Mouse (Mus musculus): ENCODE measurements at regions not wholly inside any gene's neighbourhood (a gene's known extent, or its start where the extent isn't known, plus 50 kb on each side); places are given as distances from the start of the nearest gene placed in this dataset.

GRCm38 (mm10) chr4:106053496-106053895 lies 262.5 kb upstream of the Usp24 start:
- no peak overlapping the region for H3K9ac ChIP-seq (ENCODE audit: insufficient read depth, low read depth, low read length, poor library complexity, severe bottlenecking)
- H3K4me3 ChIP-seq (ENCODE audit: insufficient read depth in 1 of 2, low read depth in 1 of 2, low read length in 2 of 2, poor library complexity in 1 of 2, severe bottlenecking in 1 of 2): no peak overlapping the region
- H3K36me3 ChIP-seq (ENCODE audit: control insufficient read depth, insufficient read depth, low read length, poor library complexity, severe bottlenecking): no peaks in the 10 kb centered on the region
- no peaks in the 10 kb centered on the region for H3K9me3 ChIP-seq (ENCODE audit: control insufficient read depth, insufficient read depth, low read depth, low read length)
- H3K27ac ChIP-seq (ENCODE audit: insufficient read depth, low read depth, low read length, poor library complexity, severe bottlenecking): no peak overlapping the region
- H3K4me1 ChIP-seq (ENCODE audit: control insufficient read depth in 2 of 2, insufficient read depth in 2 of 2, low read length in 2 of 2, poor library complexity in 1 of 2): no peaks in the 10 kb centered on the region
- DNase-seq (ENCODE audit: low read depth, low spot score): no peak
- in situ Hi-C loops (cut with MboI; ENCODE audit: low sequenced_read_pairs in 2 of 2, unreplicated experiment in 2 of 2): no loop called here
- no peak for TF ChIP-seq ZC3H11A (IDR thresholded peaks at IDR 0.05; ENCODE audit: borderline replicate concordance, low read depth, low read length)
- no peak for TF ChIP-seq CHD2 (IDR thresholded peaks at IDR 0.05; ENCODE audit: low read depth, low read length)
- no peak for TF ChIP-seq ZNF384 (IDR thresholded peaks at IDR 0.05; ENCODE audit: low read depth, low read length)
- TF ChIP-seq HCFC1 (IDR thresholded peaks at IDR 0.05; ENCODE audit: borderline replicate concordance, insufficient read depth, low read length): no peak
- no peak for TF ChIP-seq MAFK (IDR thresholded peaks at IDR 0.05; ENCODE audit: insufficient read depth, low read depth, low read length)

- H3K9ac ChIP-seq (ENCODE audit: insufficient read depth, low read depth, low read length, poor library complexity, severe bottlenecking): no peak overlapping the region
- H3K4me3 ChIP-seq (ENCODE audit: insufficient read depth in 1 of 2, low read depth in 1 of 2, low read length in 2 of 2, poor library complexity in 1 of 2, severe bottlenecking in 1 of 2): no peak overlapping the region
- H3K27ac ChIP-seq (ENCODE audit: insufficient read depth, low read depth, low read length, poor library complexity, severe bottlenecking): no peak overlapping the region
- H3K9me3 ChIP-seq (ENCODE audit: control insufficient read depth, insufficient read depth, low read depth, low read length): no peaks in the 10 kb centered on the region
- no peaks in the 10 kb centered on the region for H3K4me1 ChIP-seq (ENCODE audit: control insufficient read depth in 2 of 2, insufficient read depth in 2 of 2, low read length in 2 of 2, poor library complexity in 1 of 2)
- in situ Hi-C loops (cut with MboI; ENCODE audit: low sequenced_read_pairs in 2 of 2, unreplicated experiment in 2 of 2): no loop called here
- DNase-seq (ENCODE audit: low read depth, low spot score): no peak
- no peaks in the 10 kb centered on the region for H3K36me3 ChIP-seq (ENCODE audit: control insufficient read depth, insufficient read depth, low read length, poor library complexity, severe bottlenecking)
- TF ChIP-seq HCFC1 (IDR thresholded peaks at IDR 0.05; ENCODE audit: borderline replicate concordance, insufficient read depth, low read length): no peak
- no peak for TF ChIP-seq CHD2 (IDR thresholded peaks at IDR 0.05; ENCODE audit: low read depth, low read length)
- TF ChIP-seq MAFK (IDR thresholded peaks at IDR 0.05; ENCODE audit: insufficient read depth, low read depth, low read length): no peak
Measured at GRCm38 (mm10) chr4:106054324-106054723, 261.7 kb upstream of the Usp24 start.

GRCm38 (mm10) chr4:106062651-106063050 lies 253.4 kb upstream of the Usp24 start:
- no peaks in the 10 kb centered on the region for H3K9me3 ChIP-seq (ENCODE audit: control insufficient read depth, insufficient read depth, low read depth, low read length)
- H3K36me3 ChIP-seq (ENCODE audit: control insufficient read depth, insufficient read depth, low read length, poor library complexity, severe bottlenecking): no peaks in the 10 kb centered on the region
- no peak overlapping the region for H3K27ac ChIP-seq (ENCODE audit: insufficient read depth, low read depth, low read length, poor library complexity, severe bottlenecking)
- no peak overlapping the region for H3K4me3 ChIP-seq (ENCODE audit: insufficient read depth in 1 of 2, low read depth in 1 of 2, low read length in 2 of 2, poor library complexity in 1 of 2, severe bottlenecking in 1 of 2)
- in situ Hi-C loops (cut with MboI; ENCODE audit: low sequenced_read_pairs in 2 of 2, unreplicated experiment in 2 of 2): no loop called here
- DNase-seq (ENCODE audit: low read depth, low spot score): no peak
- H3K9ac ChIP-seq (ENCODE audit: insufficient read depth, low read depth, low read length, poor library complexity, severe bottlenecking): no peak overlapping the region
- no peak for TF ChIP-seq CHD2 (IDR thresholded peaks at IDR 0.05; ENCODE audit: low read depth, low read length)
- TF ChIP-seq ZC3H11A (IDR thresholded peaks at IDR 0.05; ENCODE audit: borderline replicate concordance, low read depth, low read length): no peak
- TF ChIP-seq MAFK (IDR thresholded peaks at IDR 0.05; ENCODE audit: insufficient read depth, low read depth, low read length): no peak
- no peak for TF ChIP-seq HCFC1 (IDR thresholded peaks at IDR 0.05; ENCODE audit: borderline replicate concordance, insufficient read depth, low read length)
- no peak for TF ChIP-seq ZNF384 (IDR thresholded peaks at IDR 0.05; ENCODE audit: low read depth, low read length)
- no peaks in the 10 kb centered on the region for H3K4me1 ChIP-seq (ENCODE audit: control insufficient read depth in 2 of 2, insufficient read depth in 2 of 2, low read length in 2 of 2, poor library complexity in 1 of 2)

- no peaks in the 10 kb centered on the region for H3K9me3 ChIP-seq (ENCODE audit: control insufficient read depth, insufficient read depth, low read depth, low read length)
- H3K4me1 ChIP-seq (ENCODE audit: control insufficient read depth in 2 of 2, insufficient read depth in 2 of 2, low read length in 2 of 2, poor library complexity in 1 of 2): no peaks in the 10 kb centered on the region
- no peak overlapping the region for H3K9ac ChIP-seq (ENCODE audit: insufficient read depth, low read depth, low read length, poor library complexity, severe bottlenecking)
- no peaks in the 10 kb centered on the region for H3K36me3 ChIP-seq (ENCODE audit: control insufficient read depth, insufficient read depth, low read length, poor library complexity, severe bottlenecking)
- H3K27ac ChIP-seq (ENCODE audit: insufficient read depth, low read depth, low read length, poor library complexity, severe bottlenecking): no peak overlapping the region
- TF ChIP-seq ZC3H11A (IDR thresholded peaks at IDR 0.05; ENCODE audit: borderline replicate concordance, low read depth, low read length) (no peak), ZNF384 (IDR thresholded peaks at IDR 0.05; ENCODE audit: low read depth, low read length) (no peak), CHD2 (IDR thresholded peaks at IDR 0.05; ENCODE audit: low read depth, low read length) (no peak), HCFC1 (IDR thresholded peaks at IDR 0.05; ENCODE audit: borderline replicate concordance, insufficient read depth, low read length) (no peak), MAFK (IDR thresholded peaks at IDR 0.05; ENCODE audit: insufficient read depth, low read depth, low read length) (no peak)
- DNase-seq (ENCODE audit: low read depth, low spot score): no peak
- in situ Hi-C loops (cut with MboI; ENCODE audit: low sequenced_read_pairs in 2 of 2, unreplicated experiment in 2 of 2): no loop called here
- no peak overlapping the region for H3K4me3 ChIP-seq (ENCODE audit: insufficient read depth in 1 of 2, low read depth in 1 of 2, low read length in 2 of 2, poor library complexity in 1 of 2, severe bottlenecking in 1 of 2)
Measured at GRCm38 (mm10) chr4:106063851-106064382, 252.1 kb upstream of the Usp24 start.

GRCm38 (mm10) chr4:106067023-106067422 lies 249.0 kb upstream of the Usp24 start:
- Histone ChIP-seq H3K4me1 (ENCODE audit: control insufficient read depth in 2 of 2, insufficient read depth in 2 of 2, low read length in 2 of 2, poor library complexity in 1 of 2) (no peaks in the 10 kb centered on the region), H3K9ac (ENCODE audit: insufficient read depth, low read depth, low read length, poor library complexity, severe bottlenecking) (no peak overlapping the region), H3K9me3 (ENCODE audit: control insufficient read depth, insufficient read depth, low read depth, low read length) (no peaks in the 10 kb centered on the region), H3K27ac (ENCODE audit: insufficient read depth, low read depth, low read length, poor library complexity, severe bottlenecking) (no peak overlapping the region), H3K4me3 (ENCODE audit: insufficient read depth in 1 of 2, low read depth in 1 of 2, low read length in 2 of 2, poor library complexity in 1 of 2, severe bottlenecking in 1 of 2) (no peak overlapping the region), H3K36me3 (ENCODE audit: control insufficient read depth, insufficient read depth, low read length, poor library complexity, severe bottlenecking) (no peaks in the 10 kb centered on the region)
- TF ChIP-seq ZNF384 (IDR thresholded peaks at IDR 0.05; ENCODE audit: low read depth, low read length): no peak
- TF ChIP-seq MAFK (IDR thresholded peaks at IDR 0.05; ENCODE audit: insufficient read depth, low read depth, low read length): no peak
- TF ChIP-seq ZC3H11A (IDR thresholded peaks at IDR 0.05; ENCODE audit: borderline replicate concordance, low read depth, low read length): no peak
- no peak for TF ChIP-seq CHD2 (IDR thresholded peaks at IDR 0.05; ENCODE audit: low read depth, low read length)
- no peak for TF ChIP-seq HCFC1 (IDR thresholded peaks at IDR 0.05; ENCODE audit: borderline replicate concordance, insufficient read depth, low read length)
- in situ Hi-C loops (cut with MboI; ENCODE audit: low sequenced_read_pairs in 2 of 2, unreplicated experiment in 2 of 2): no loop called here
- no peak for DNase-seq (ENCODE audit: low read depth, low spot score)
